Mouse (Mus musculus): ENCODE results near the gene Ndufs6. TPM values are rescaled to one million over a fixed set of nuclear protein-coding genes. Genes with fewer than 3 reads are reported as not detected.

Ndufs6 gene
- polyA plus RNA-seq (2016; fragmentation: Nextera tagmentation; extraction: Ambion mirVana), result 499 and 600 TPM in 2 replicates

DNA sequence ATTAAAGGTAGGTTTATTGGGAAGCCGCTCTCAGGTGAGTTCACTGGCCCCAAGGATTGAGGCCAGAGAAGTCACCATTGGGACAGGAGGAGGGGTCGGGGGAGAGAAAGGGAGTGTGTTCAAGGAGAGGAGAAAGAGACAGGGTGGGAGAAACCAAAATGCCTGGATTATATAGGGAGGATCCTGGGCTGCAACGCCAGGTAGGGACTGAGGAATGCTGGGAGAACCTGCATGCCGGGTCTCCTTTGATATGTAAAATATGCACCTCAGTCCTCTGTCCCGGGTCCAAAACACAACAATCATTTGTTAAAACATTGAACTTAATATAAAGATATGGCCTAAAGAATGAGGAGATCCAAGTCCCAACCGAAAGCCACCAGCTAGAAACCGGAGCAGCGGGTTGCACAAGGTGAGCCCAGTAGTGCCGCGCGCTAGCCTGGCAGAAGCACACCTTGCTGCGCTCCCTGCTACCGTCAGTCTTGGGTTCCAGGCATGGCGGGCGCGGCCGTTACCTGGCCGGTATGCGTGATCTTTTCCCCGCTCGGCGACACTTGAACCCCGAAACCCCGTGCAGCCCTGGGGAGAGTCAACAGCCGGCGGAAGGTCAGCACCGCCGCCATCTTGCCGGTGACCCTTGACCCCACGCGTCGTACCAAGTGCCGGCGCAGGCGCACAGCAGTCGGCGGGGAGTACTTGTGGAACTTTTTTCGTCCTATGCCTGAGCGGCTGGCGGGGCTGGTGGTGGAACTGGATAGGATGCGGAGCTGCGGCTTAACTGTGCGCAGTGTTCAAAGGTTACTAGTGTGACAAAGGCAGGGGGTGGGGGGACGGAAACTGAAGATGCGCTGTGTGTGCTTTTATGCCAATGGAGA, at the start of gene Ndufs6, which contains the start of gene Mrpl36:
Gene Ndufs6 (minus strand): TSS at position 716 of the 872 bp plus-strand sequence.
Gene Mrpl36 (plus strand): TSS at position 687 of the 872 bp plus-strand sequence.
- peak within 1 kb of the TSS; percentile 94 for H3K27ac ChIP-seq
- peaks cover 35% of the 10 kb centered on the region for H3K36me3 ChIP-seq
- under 1% methylated on average over 45 of the region's 45 CpGs for WGBS
- H3K9me3 ChIP-seq, result no peaks in the 10 kb centered on the region
- H3K4me3 ChIP-seq, result peak within 1 kb of the TSS; percentile 76
- H3K27me3 ChIP-seq (ENCODE audit: insufficient read depth, poor library complexity, severe bottlenecking), result no peaks in the 10 kb centered on the region
- DNase-seq (ENCODE audit: low spot score), result peak; percentile 96
- peaks cover 44% of the 10 kb centered on the region for H3K4me1 ChIP-seq

- H3K4me1 ChIP-seq, result 0 out of 2 replicates have a peak, but pooled peaks cover 7% of the 10 kb centered on the region
- WGBS, result 85% methylated on average over 9 of the region's 9 CpGs
- no peaks in the 10 kb centered on the region for H3K27me3 ChIP-seq (ENCODE audit: insufficient read depth, poor library complexity, severe bottlenecking)
- no peak overlapping the region for H3K27ac ChIP-seq
- DNase-seq (ENCODE audit: low spot score), result no peak
- H3K36me3 ChIP-seq, result no peaks in the 10 kb centered on the region
- no peaks in the 10 kb centered on the region for H3K9me3 ChIP-seq
- no peak overlapping the region for H3K4me3 ChIP-seq
Measured at GRCm38 (mm10) chr13:73377637-73378036, 49.3 kb upstream of the Ndufs6 start.

- no peaks in the 10 kb centered on the region for H3K27me3 ChIP-seq (ENCODE audit: insufficient read depth, poor library complexity, severe bottlenecking)
- no peak overlapping the region for H3K27ac ChIP-seq
- no peaks in the 10 kb centered on the region for H3K9me3 ChIP-seq
- no peak for DNase-seq (ENCODE audit: low spot score)
- H3K4me3 ChIP-seq, result no peak overlapping the region
- 0 out of 2 replicates have a peak, but pooled peaks cover 7% of the 10 kb centered on the region for H3K4me1 ChIP-seq
- H3K36me3 ChIP-seq, result no peaks in the 10 kb centered on the region
- 67% methylated on average over 2 of the region's 2 CpGs for WGBS
Measured at GRCm38 (mm10) chr13:73374612-73375011, 46.3 kb upstream of the Ndufs6 start.

- 55% methylated on average over 4 of the region's 4 CpGs for WGBS
- H3K36me3 ChIP-seq, result no peaks in the 10 kb centered on the region
- H3K4me3 ChIP-seq, result no peak overlapping the region
- H3K27ac ChIP-seq, result no peak overlapping the region
- no peaks in the 10 kb centered on the region for H3K27me3 ChIP-seq (ENCODE audit: insufficient read depth, poor library complexity, severe bottlenecking)
- H3K4me1 ChIP-seq, result 0 out of 2 replicates have a peak, but pooled peaks cover 7% of the 10 kb centered on the region
- no peaks in the 10 kb centered on the region for H3K9me3 ChIP-seq
- no peak for DNase-seq (ENCODE audit: low spot score)
Measured at GRCm38 (mm10) chr13:73373367-73373766, 45.0 kb upstream of the Ndufs6 start.

DNA sequence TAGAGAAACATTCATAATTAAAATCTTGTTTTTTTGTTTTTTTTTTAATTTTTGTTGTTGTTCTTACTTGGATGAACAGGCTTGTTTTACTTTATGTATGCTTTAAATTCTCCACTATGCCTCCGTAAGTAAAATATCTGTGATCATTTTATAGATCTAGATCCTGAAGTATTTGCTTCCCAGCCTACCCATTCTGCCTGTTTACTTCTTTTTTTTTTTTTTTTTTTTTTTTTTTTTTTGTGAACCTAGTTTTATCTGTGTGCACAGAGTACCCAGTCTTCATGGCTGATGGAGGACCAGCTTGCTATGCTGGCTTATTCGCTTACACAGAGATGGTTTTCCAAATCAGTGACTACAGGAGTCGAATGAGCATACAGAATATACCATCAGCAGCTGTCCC, 28.8 kb upstream of the Ndufs6 start:
- no peak overlapping the region for H3K4me3 ChIP-seq
- H3K36me3 ChIP-seq, result no peaks in the 10 kb centered on the region
- no peak overlapping the region for H3K27ac ChIP-seq
- no peaks in the 10 kb centered on the region for H3K9me3 ChIP-seq
- H3K27me3 ChIP-seq (ENCODE audit: insufficient read depth, poor library complexity, severe bottlenecking), result no peaks in the 10 kb centered on the region
- H3K4me1 ChIP-seq, result peaks cover 20% of the 10 kb centered on the region
- 89% methylated on average over 3 of the region's 3 CpGs for WGBS
- DNase-seq (ENCODE audit: low spot score), result no peak

- peaks cover 21% of the 10 kb centered on the region for H3K4me1 ChIP-seq
- H3K4me3 ChIP-seq, result no peak overlapping the region
- H3K27me3 ChIP-seq (ENCODE audit: insufficient read depth, poor library complexity, severe bottlenecking), result no peaks in the 10 kb centered on the region
- DNase-seq (ENCODE audit: low spot score), result no peak
- H3K27ac ChIP-seq, result peak overlapping the region; percentile 36; the same call in 1 of the 2 replicates
- no peaks in the 10 kb centered on the region for H3K9me3 ChIP-seq
- no peaks in the 10 kb centered on the region for H3K36me3 ChIP-seq
Measured at GRCm38 (mm10) chr13:73352491-73352890, 24.1 kb upstream of the Ndufs6 start.

DNA sequence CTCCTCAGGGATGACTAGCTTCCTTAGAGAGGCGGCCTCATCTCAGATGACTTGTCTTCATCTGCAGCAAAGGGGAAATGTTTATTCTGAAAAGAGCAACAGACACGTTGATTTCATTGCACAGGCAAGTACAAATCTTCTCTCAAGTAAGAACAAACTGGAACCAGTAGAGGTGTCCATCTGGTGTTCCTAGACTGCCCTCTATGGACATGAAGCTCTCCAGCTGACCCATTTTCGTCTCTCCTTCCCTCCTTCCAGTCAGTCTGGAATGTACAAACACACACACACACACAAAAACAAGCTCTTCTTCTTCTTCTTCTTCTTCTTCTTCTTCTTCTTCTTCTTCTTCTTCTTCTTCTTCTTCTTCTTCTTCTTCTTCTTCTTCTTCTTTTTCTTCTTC, 23.6 kb upstream of the Ndufs6 start:
- no peak for DNase-seq (ENCODE audit: low spot score)
- WGBS, result 59% methylated on average over 3 of the region's 3 CpGs
- Histone ChIP-seq H3K36me3 (no peaks in the 10 kb centered on the region), H3K4me1 (peaks cover 26% of the 10 kb centered on the region), H3K4me3 (no peak overlapping the region), H3K9me3 (no peaks in the 10 kb centered on the region), H3K27me3 (ENCODE audit: insufficient read depth, poor library complexity, severe bottlenecking) (no peaks in the 10 kb centered on the region), H3K27ac (peak overlapping the region; percentile 49)

DNA sequence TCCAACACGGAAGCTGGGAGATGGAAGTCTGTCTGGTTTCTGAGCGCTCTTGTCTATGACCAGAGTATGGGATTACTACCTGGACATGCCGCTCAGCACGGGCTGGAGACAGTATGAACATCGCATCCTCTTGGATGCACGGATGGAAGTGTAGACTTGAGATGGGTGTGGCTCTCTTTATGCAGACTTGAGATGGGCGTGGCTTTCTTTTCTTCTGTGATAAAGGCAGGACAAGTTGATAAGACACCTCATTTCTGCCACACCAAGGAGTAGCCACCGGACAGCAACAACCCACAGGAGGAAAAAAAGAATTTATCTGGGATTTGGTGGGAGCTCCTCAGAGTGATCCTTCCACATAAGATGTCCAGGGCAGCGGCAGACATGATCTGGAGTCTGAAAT, 22.4 kb upstream of the Ndufs6 start:
- Histone ChIP-seq H3K4me1 (peaks cover 28% of the 10 kb centered on the region), H3K4me3 (no peak overlapping the region), H3K27me3 (ENCODE audit: insufficient read depth, poor library complexity, severe bottlenecking) (no peaks in the 10 kb centered on the region), H3K9me3 (no peaks in the 10 kb centered on the region), H3K36me3 (no peaks in the 10 kb centered on the region), H3K27ac (no peak overlapping the region)
- WGBS, result 77% methylated on average over 9 of the region's 9 CpGs
- no peak for DNase-seq (ENCODE audit: low spot score)

GRCm38 (mm10) chr13:73347922-73348650, 19.7 kb upstream of the Ndufs6 start:
- 77% methylated on average over 7 of the region's 7 CpGs for WGBS

DNA sequence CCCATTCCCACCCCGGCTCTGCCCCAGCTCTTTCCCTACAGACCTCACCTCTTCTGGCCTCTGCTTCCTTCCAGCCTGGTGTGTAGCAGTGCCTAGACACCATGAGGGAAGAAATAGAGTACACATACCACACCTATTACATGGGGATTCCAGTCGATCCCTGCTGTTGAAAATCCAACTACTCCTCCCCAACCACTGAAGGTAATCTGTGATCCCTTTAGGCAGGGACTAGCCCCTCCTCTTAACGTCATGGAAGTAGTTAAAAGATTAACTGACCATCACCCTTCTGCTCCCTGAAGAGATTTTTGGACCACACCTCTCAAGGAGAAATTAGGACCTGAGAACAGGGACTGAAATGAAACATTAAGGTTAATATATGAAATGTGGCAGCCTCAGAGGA, 18.8 kb upstream of the Ndufs6 start:
- Histone ChIP-seq H3K27me3 (ENCODE audit: insufficient read depth, poor library complexity, severe bottlenecking) (no peaks in the 10 kb centered on the region), H3K27ac (peak overlapping the region; percentile 69; the same call in 1 of the 2 replicates), H3K4me1 (peaks cover 23% of the 10 kb centered on the region), H3K4me3 (no peak overlapping the region; the same call in 1 of the 2 replicates), H3K9me3 (no peaks in the 10 kb centered on the region), H3K36me3 (no peaks in the 10 kb centered on the region)
- WGBS, result 67% methylated on average over 3 of the region's 3 CpGs
- DNase-seq (ENCODE audit: low spot score), result no peak

More at GRCm38 (mm10) chr13:73347922-73348650, 19.7 kb upstream of the Ndufs6 start:
- H3K36me3 ChIP-seq, result no peaks in the 10 kb centered on the region
- no peaks in the 10 kb centered on the region for H3K27me3 ChIP-seq (ENCODE audit: insufficient read depth, poor library complexity, severe bottlenecking)
- DNase-seq (ENCODE audit: low spot score), result no peak
- H3K4me3 ChIP-seq, result no peak overlapping the region
- H3K27ac ChIP-seq, result no peak overlapping the region; the same call in 1 of the 2 replicates
- H3K4me1 ChIP-seq, result peaks cover 28% of the 10 kb centered on the region
- no peaks in the 10 kb centered on the region for H3K9me3 ChIP-seq

- Histone ChIP-seq H3K4me1 (peaks cover 22% of the 10 kb centered on the region), H3K36me3 (no peaks in the 10 kb centered on the region), H3K9me3 (no peaks in the 10 kb centered on the region), H3K27ac (peak overlapping the region; percentile 69), H3K27me3 (ENCODE audit: insufficient read depth, poor library complexity, severe bottlenecking) (no peaks in the 10 kb centered on the region), H3K4me3 (peak overlapping the region; percentile 32)
- 54% methylated on average over 4 of the region's 4 CpGs for WGBS
- DNase-seq (ENCODE audit: low spot score), result no peak
Measured at GRCm38 (mm10) chr13:73346743-73347142, 18.4 kb upstream of the Ndufs6 start.

GRCm38 (mm10) chr13:73346131-73346530, 17.8 kb upstream of the Ndufs6 start:
- Histone ChIP-seq H3K4me3 (peak overlapping the region; percentile 32), H3K27ac (peak overlapping the region; percentile 69; the same call in 1 of the 2 replicates), H3K4me1 (peaks cover 15% of the 10 kb centered on the region), H3K36me3 (no peaks in the 10 kb centered on the region), H3K9me3 (no peaks in the 10 kb centered on the region), H3K27me3 (ENCODE audit: insufficient read depth, poor library complexity, severe bottlenecking) (no peaks in the 10 kb centered on the region)
- 31% methylated on average over 2 of the region's 2 CpGs for WGBS
- no peak for DNase-seq (ENCODE audit: low spot score)
